Mouse (Mus musculus) Patski (cell line): ENCODE results near the gene 4933414I15Rik. TPM values are rescaled to one million over a fixed set of nuclear protein-coding genes. Genes with fewer than 3 reads are reported as not detected.
A peak's percentile ranks its signal among the peaks of the same experiment; 100 is the strongest.

ENCODE experiments used
- ATAC-seq: fragments of 100-300 bp; one replicate; pipeline ENCODE4 v1.8.0; 2021
- CTCF ChIA-PET: fragments of 350-600 bp; sonication (Branson Sonifier 250); formaldehyde crosslinking; loops from one replicate; lab custom pipeline; 2022; ENCODE audit warnings: inconsistent platforms; lab: Charles Lee
- POLR2A ChIA-PET: fragments of 350-600 bp; sonication (Branson Sonifier 250); formaldehyde crosslinking; loops from one replicate; lab custom pipeline; 2022; ENCODE audit warnings: antibody characterized with exemption, inconsistent platforms; lab: Charles Lee
- DNase-seq: peaks from one replicate; pipeline ENCODE4 v3.0.0-alpha.2; 2011; ENCODE audit warnings: low read depth, low spot score
- H3K27me3 ChIP-seq: fragments of 371-371 bp; one replicate; pipeline ENCODE4 v1.5.1; 2021
- CTCF ChIP-seq: fragments of 100-300 bp; IDR thresholded peaks from one replicate; pipeline ENCODE4 v1.5.1; 2021
- in situ Hi-C: fragments of 300-500 bp; cut with MboI; formaldehyde crosslinking; loops from 3 replicates; pipeline ENCODE4 v1.11.1; 2018; ENCODE audit warnings: low pct_unique_long_range_greater_than_20kb, mixed read lengths
- polyA plus RNA-seq: library from polyadenylated mRNA; unstranded; gene quantifications from one replicate; pipeline ENCODE4 v1.2.3, GENCODE M21; 2021

4933414I15Rik gene
- polyA plus RNA-seq, 1 experiment from 2014 or later: not detected

- ATAC-seq (no peak), DNase-seq (no peak)
- CTCF ChIA-PET: interaction anchor here (1.6 kb wide), 1 partner anchor 16 kb away, joined by 8 read pairs; the partner anchor contains the start of gene Zfp2
- POLR2A ChIA-PET: interaction anchor here (0.9 kb wide), 1 partner anchor 8 kb away, joined by 3 read pairs; no protein-coding TSS in a partner anchor
- no peak for TF ChIP-seq CTCF
- in situ Hi-C loops: loop anchor here (10.0 kb wide), 1 partner anchor 333 kb away; the partner anchor contains the start of genes BC049762 and Clk4
- no peaks in the 10 kb centered on the region for H3K27me3 ChIP-seq
Measured at GRCm38 (mm10) chr11:50932040-50932439, 11.5 kb downstream of the 4933414I15Rik start.

GRCm38 (mm10) chr11:50931451-50931866, 12.1 kb downstream of the 4933414I15Rik start, which contains the start of gene Zfp354b:
Gene Zfp354b (minus strand): TSS chr11:50931633.
- ATAC-seq (peak; percentile 85), DNase-seq (peak; percentile 49)
- ChIA-PET CTCF (interaction anchor here (1.6 kb wide), 1 partner anchor 15 kb away, joined by 8 read pairs; the partner anchor contains the start of gene Zfp2), POLR2A (interaction anchor here (0.9 kb wide), 1 partner anchor 9 kb away, joined by 3 read pairs; no protein-coding TSS in a partner anchor)
- H3K27me3 ChIP-seq: no peaks in the 10 kb centered on the region
- in situ Hi-C loops: loop anchor here (10.0 kb wide), 1 partner anchor 333 kb away; the partner anchor contains the start of genes BC049762 and Clk4
- TF ChIP-seq CTCF: no peak

GRCm38 (mm10) chr11:50931021-50931420, 12.5 kb downstream of the 4933414I15Rik start:
- DNase-seq: no peak
- in situ Hi-C loops: loop anchor here (10.0 kb wide), 1 partner anchor 334 kb away; the partner anchor contains the start of genes BC049762 and Clk4
- POLR2A ChIA-PET: interaction anchor here (0.9 kb wide), 1 partner anchor 9 kb away, joined by 3 read pairs; no protein-coding TSS in a partner anchor

GRCm38 (mm10) chr11:50930469-50931014, 13.0 kb downstream of the 4933414I15Rik start:
- no peak for DNase-seq
- POLR2A ChIA-PET: no interaction called here
- TF ChIP-seq CTCF: no peak
- H3K27me3 ChIP-seq: no peaks in the 10 kb centered on the region
- no peak for ATAC-seq
- in situ Hi-C loops: loop anchor here (10.0 kb wide), 1 partner anchor 334 kb away; the partner anchor contains the start of genes BC049762 and Clk4
- CTCF ChIA-PET: interaction anchor here (1.3 to 1.6 kb wide), 2 partner anchors 10 to 14 kb away, joined by 3 to 8 read pairs; partner anchors contain the start of gene Zfp2

More at GRCm38 (mm10) chr11:50931021-50931420, 12.5 kb downstream of the 4933414I15Rik start:
- CTCF ChIA-PET: interaction anchor here (1.3 to 1.6 kb wide), 2 partner anchors 9 to 15 kb away, joined by 3 to 8 read pairs; partner anchors contain the start of gene Zfp2
- no peak for ATAC-seq
- no peaks in the 10 kb centered on the region for H3K27me3 ChIP-seq
- TF ChIP-seq CTCF: no peak

- in situ Hi-C loops: no loop called here
- CTCF ChIA-PET: interaction anchor here (1.1 to 2.7 kb wide), 6 partner anchors 9 to 36 kb away, joined by 3 to 10 read pairs (median 4); partner anchors contain the start of gene Zfp354b
- DNase-seq: peak; percentile 60
- POLR2A ChIA-PET: interaction anchor here (0.7 kb wide), 1 partner anchor 83 kb away, joined by 5 read pairs; no protein-coding TSS in a partner anchor
- ATAC-seq: peak; percentile 100
- TF ChIP-seq CTCF: peak; percentile 89
- no peaks in the 10 kb centered on the region for H3K27me3 ChIP-seq
Measured at GRCm38 (mm10) chr11:50915671-50916320, 27.8 kb downstream of the 4933414I15Rik start, which contains the start of gene Zfp2. Gene Zfp2 (minus strand): TSS chr11:50916165.

DNA sequence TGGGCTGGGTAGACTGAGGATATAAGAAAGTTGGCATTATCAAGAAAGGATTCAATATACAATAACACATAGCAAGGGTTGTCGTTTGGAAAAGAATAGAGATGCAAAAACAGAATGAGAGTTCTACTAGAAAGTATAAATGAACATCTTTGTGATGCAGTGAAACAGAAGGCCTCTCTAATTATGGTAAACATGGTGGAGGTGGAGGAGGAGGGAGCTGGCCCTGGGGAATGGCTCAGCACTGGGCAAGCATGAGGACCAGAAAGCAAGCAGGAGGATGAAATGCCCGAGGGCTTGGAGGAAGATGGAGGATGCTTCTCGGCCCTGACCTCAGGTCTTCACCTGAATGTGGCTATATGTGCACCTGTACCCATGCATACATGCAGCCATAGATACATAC, 29.1 kb downstream of the 4933414I15Rik start:
- CTCF ChIA-PET: no interaction called here
- in situ Hi-C loops: no loop called here
- no peak for TF ChIP-seq CTCF
- no peak for ATAC-seq
- POLR2A ChIA-PET: no interaction called here
- DNase-seq: no peak
- no peaks in the 10 kb centered on the region for H3K27me3 ChIP-seq

DNA sequence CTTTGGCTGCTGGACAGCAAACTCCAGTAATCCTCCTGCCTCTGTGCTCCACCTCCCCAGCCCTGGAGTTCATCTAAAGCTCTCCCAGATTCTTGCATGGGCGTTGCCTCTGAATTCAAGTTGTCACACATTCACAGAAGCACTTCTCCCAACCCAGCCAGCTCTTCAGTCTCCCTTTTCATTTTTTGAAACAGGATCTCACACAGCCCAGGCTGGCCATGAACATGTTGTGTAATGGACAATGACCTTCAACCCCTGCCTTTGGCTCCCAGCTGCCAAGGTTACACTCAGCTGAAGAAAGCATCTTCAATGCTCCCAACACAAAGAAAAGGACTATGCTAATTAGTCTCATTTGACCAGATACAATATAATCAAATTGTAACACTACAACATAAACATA, 30.3 kb downstream of the 4933414I15Rik start:
- no peaks in the 10 kb centered on the region for H3K27me3 ChIP-seq
- ATAC-seq: no peak
- in situ Hi-C loops: no loop called here
- TF ChIP-seq CTCF: no peak
- ChIA-PET CTCF (interaction anchor here (0.9 kb wide), 1 partner anchor 14 kb away, joined by 3 read pairs; no protein-coding TSS in a partner anchor), POLR2A (no interaction called here)
- DNase-seq: no peak

DNA sequence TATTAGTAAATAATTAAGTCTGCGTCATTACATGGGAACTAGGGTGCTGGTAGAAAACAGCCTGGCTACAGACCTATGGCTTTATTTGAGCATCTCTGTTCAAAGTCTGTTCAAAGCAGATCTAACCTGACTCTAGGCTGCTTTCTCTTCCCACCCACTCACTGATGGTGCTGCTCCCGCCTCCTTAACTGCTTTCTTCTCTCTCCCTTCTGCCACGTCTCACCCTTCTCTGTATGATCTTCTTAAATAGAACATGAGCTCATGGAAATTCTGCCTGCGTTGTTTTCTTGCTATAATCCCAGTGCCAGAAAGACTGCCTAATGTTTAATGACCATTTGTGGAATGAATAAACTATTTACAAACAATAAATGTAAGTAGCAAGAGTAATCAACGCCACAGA, 35.4 kb downstream of the 4933414I15Rik start:
- POLR2A ChIA-PET: interaction anchor here (0.5 kb wide), 1 partner anchor 595 kb away, joined by 3 read pairs; no protein-coding TSS in a partner anchor
- in situ Hi-C loops: no loop called here

GRCm38 (mm10) chr11:50897359-50897758, 46.2 kb downstream of the 4933414I15Rik start:
- DNase-seq: no peak
- CTCF ChIA-PET: interaction anchor here (1.0 kb wide), 1 partner anchor 10 kb away, joined by 3 read pairs; the partner anchor contains the start of gene Zfp454
- in situ Hi-C loops: no loop called here
- H3K27me3 ChIP-seq: no peaks in the 10 kb centered on the region
- ATAC-seq: no peak
- TF ChIP-seq CTCF: no peak
- POLR2A ChIA-PET: no interaction called here

More for the DNA sequence above, 35.4 kb downstream of the 4933414I15Rik start:
- TF ChIP-seq CTCF: no peak
- DNase-seq (no peak), ATAC-seq (no peak)
- H3K27me3 ChIP-seq: no peaks in the 10 kb centered on the region
- CTCF ChIA-PET: interaction anchor here (1.8 kb wide), 1 partner anchor 14 kb away, joined by 5 read pairs; no protein-coding TSS in a partner anchor

- H3K27me3 ChIP-seq: peaks cover 5% of the 10 kb centered on the region
- POLR2A ChIA-PET: no interaction called here
- TF ChIP-seq CTCF: no peak
- in situ Hi-C loops: no loop called here
- CTCF ChIA-PET: no interaction called here
- DNase-seq: no peak
- no peak for ATAC-seq
Measured at GRCm38 (mm10) chr11:50892441-50892840, 51.1 kb downstream of the 4933414I15Rik start.

Other genes starting within 250 kb of the 4933414I15Rik start
- 21.1 TPM for gene Zfp354c, start 116.0 kb downstream of the 4933414I15Rik start, polyA plus RNA-seq
- gene Zfp879, start 102.2 kb downstream of the 4933414I15Rik start, polyA plus RNA-seq: 4.0 TPM
- not detected for gene Grm6, start 93.1 kb downstream of the 4933414I15Rik start, polyA plus RNA-seq
- 3.9 TPM for gene Zfp454, start 56.1 kb downstream of the 4933414I15Rik start, polyA plus RNA-seq
- gene Zfp2, start 27.6 kb downstream of the 4933414I15Rik start, polyA plus RNA-seq: 10.7 TPM
- 2.0 TPM for gene Zfp354b, start 12.1 kb downstream of the 4933414I15Rik start, polyA plus RNA-seq
- gene Prop1, start 10.0 kb upstream of the 4933414I15Rik start, polyA plus RNA-seq: not detected
- not detected for gene Olfr1378, start 22.8 kb upstream of the 4933414I15Rik start, polyA plus RNA-seq
- not detected for gene Olfr1377, start 38.2 kb upstream of the 4933414I15Rik start, polyA plus RNA-seq
- not detected for gene Olfr51, start 59.8 kb upstream of the 4933414I15Rik start, polyA plus RNA-seq
- not detected for gene Olfr54, start 70.5 kb upstream of the 4933414I15Rik start, polyA plus RNA-seq
- gene Olfr1375, start 104.3 kb upstream of the 4933414I15Rik start, polyA plus RNA-seq: not detected
- gene Zfp354a, start 115.5 kb upstream of the 4933414I15Rik start, polyA plus RNA-seq: 9.1 TPM